Comparison of ENCODE assay signal across 10 mouse cellular contexts in genomic region chr7:68851981-68852575, GRCm38 (mm10).
DNase-seq lines count a peak whose midpoint lies in the region; ATAC-seq lines count a peak whose summit lies in the region.
"Had no signal": no experiment of that assay in that cellular context is flagged by ENCODE, and none has a peak within 500 bp of the region (broad histone marks: within the 10 kb centered on the region; RNA-seq: fewer than 3 reads in every experiment).

No protein-coding gene starts in this region.

- H3K9ac ChIP-seq in intestine, embryonic 16.5 days (ENCODE audit: low read depth, low read length): no peak overlapping the region
- H3K9ac ChIP-seq: liver, embryonic 15.5 days had no signal

- H3K36me3 ChIP-seq in intestine, embryonic 16.5 days (ENCODE audit: control insufficient read depth, insufficient read depth, low read length): no peaks in the 10 kb centered on the region
- H3K36me3 ChIP-seq: hindbrain, embryonic 10.5 days; liver, embryonic 15.5 days had no signal

- DNase-seq in adrenal gland, adult 2 months: peak; percentile 10
- no peak for DNase-seq in adrenal gland, adult 8-10 months
- DNase-seq in kidney, postnatal 4 days: peak; percentile 13 to 33
- no peak for DNase-seq in kidney, postnatal 14 days
- peak; percentile 14 to 17 for DNase-seq in frontal cortex, postnatal 25 days (ENCODE audit: low spot score in 2 of 2)
- DNase-seq in left cerebral cortex, postnatal 14 days (ENCODE audit: low spot score in 2 of 2): peak; percentile 17 to 34
- no peak for DNase-seq in gastrocnemius, postnatal 14 days

- 52% methylated on average over 3 of the region's 3 CpGs for WGBS in intestine, embryonic 16.5 days

- H3K27ac ChIP-seq in intestine, embryonic 16.5 days (ENCODE audit: low read length): no peak overlapping the region
- H3K27ac ChIP-seq: hindbrain, embryonic 10.5 days; liver, embryonic 15.5 days had no signal

- intact Hi-C loops in left cerebral cortex, postnatal 14 days (cut with DNase I): loop anchor here (1.0 kb wide), 1 partner anchor 56 kb away; no protein-coding TSS in a partner anchor
- intact Hi-C loops in gastrocnemius, postnatal 14 days (cut with DNase I; ENCODE audit: low total_unique reads): no loop called here

- H3K4me2 ChIP-seq in intestine, embryonic 16.5 days (ENCODE audit: low read depth, low read length): no peak overlapping the region
- H3K4me2 ChIP-seq: liver, embryonic 15.5 days had no signal

- H3K9me3 ChIP-seq in intestine, embryonic 16.5 days (ENCODE audit: control insufficient read depth, low read length): no peaks in the 10 kb centered on the region
- H3K9me3 ChIP-seq: hindbrain, embryonic 10.5 days; liver, embryonic 15.5 days had no signal

- H3K4me1 ChIP-seq in intestine, embryonic 16.5 days (ENCODE audit: control insufficient read depth, insufficient read depth, low read length): no peaks in the 10 kb centered on the region
- H3K4me1 ChIP-seq: liver, embryonic 15.5 days had no signal

- no peak for ATAC-seq in intestine, embryonic 16.5 days

- no peak overlapping the region for H3K4me3 ChIP-seq in intestine, embryonic 16.5 days (ENCODE audit: low read length)
- H3K4me3 ChIP-seq: hindbrain, embryonic 10.5 days; liver, embryonic 15.5 days had no signal

- H3K27me3 ChIP-seq in intestine, embryonic 16.5 days (replicated peaks; ENCODE audit: control insufficient read depth, insufficient read depth, low read length): no peaks in the 10 kb centered on the region
- H3K27me3 ChIP-seq: liver, embryonic 15.5 days had no signal

Comparison
In these comparisons a context has a peak if more than half of its experiments do, and no peak if none do; other contexts are left out.
1. DNase-seq: peak in adrenal gland, adult 2 months (single experiment), kidney, postnatal 4 days (2 of 2), frontal cortex, postnatal 25 days (2 of 2) and left cerebral cortex, postnatal 14 days (2 of 2); none in adrenal gland, adult 8-10 months (single experiment), kidney, postnatal 14 days (single experiment) and gastrocnemius, postnatal 14 days (single experiment).